Mouse (Mus musculus) olfactory bulb, adult 2 months (tissue): ENCODE data around the gene Parp1. TPM values are rescaled to one million over a fixed set of nuclear protein-coding genes. Genes with fewer than 3 reads are reported as not detected.
"Not testable (repeated sequence)": the region's sequence is repeated elsewhere in the genome, so short reads cannot be mapped to it uniquely, and the experiment has no call there.

Source experiments
- H3K27ac ChIP-seq: fragments of 200-500 bp; 2 replicates; pipeline ENCODE4 v1.5.1; 2012; ENCODE audit warnings: low read depth, low read length; ENCODE audit not compliant: insufficient read depth
- H3K4me1 ChIP-seq: fragments of 200-500 bp; 2 replicates; pipeline ENCODE4 v1.6.1; 2012; ENCODE audit warnings: low read length; ENCODE audit not compliant: control insufficient read depth, insufficient read depth
- H3K4me3 ChIP-seq: fragments of 200-500 bp; 2 replicates; pipeline ENCODE4 v1.5.1; 2012; ENCODE audit warnings: mild to moderate bottlenecking, low read depth, low read length, moderate library complexity; ENCODE audit not compliant: insufficient read depth
- CTCF ChIP-seq: fragments of 200-500 bp; IDR thresholded peaks from 2 replicates; pipeline ENCODE4 v1.5.1; 2012; ENCODE audit warnings: low read depth, mild to moderate bottlenecking, low read length, moderate library complexity; ENCODE audit not compliant: insufficient read depth
- POLR2A ChIP-seq: fragments of 200-500 bp; IDR thresholded peaks from 2 replicates; pipeline ENCODE4 v1.6.1; 2012; ENCODE audit warnings: mild to moderate bottlenecking, low read depth, low read length, moderate library complexity; ENCODE audit not compliant: insufficient read depth
- WGBS: fragments of 180-500 bp; shearing (Covaris S2); methylation state at CpG from one replicate; pipeline ENCODE4 v1.1.7; 2018; 5-methylcytosine and 5-hydroxymethylcytosine counted together
- polyA plus RNA-seq: library from polyadenylated mRNA; stranded (reverse); fragments of >200 nt; gene quantifications from 2 replicates; pipeline ENCODE4 v1.2.4, GENCODE M21; 2012; ENCODE audit warnings: low replicate concordance; ENCODE audit not compliant: missing spikeins, insufficient read depth, insufficient read length

Parp1 gene
- polyA plus RNA-seq, 1 experiment: not detected

DNA sequence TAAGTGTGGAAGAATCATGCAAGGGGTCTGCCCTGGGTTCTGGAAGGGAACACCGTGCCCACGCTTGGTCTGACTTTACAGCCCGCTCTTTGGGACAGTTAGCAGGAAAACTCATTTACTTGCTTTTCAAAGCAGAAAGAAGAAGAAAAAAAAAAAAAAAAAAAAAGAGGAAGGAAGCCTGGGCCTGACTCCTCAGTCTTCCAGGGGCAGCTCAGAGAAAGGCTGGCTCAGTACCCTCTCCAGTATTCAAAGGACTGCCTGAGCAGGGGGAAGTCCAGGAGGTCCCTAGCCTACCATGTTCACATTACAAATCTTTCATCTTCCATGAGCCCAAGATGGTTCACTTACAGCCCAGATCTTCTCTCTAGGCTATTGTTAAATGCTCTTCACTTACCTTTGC is 48.0 kb downstream of the Parp1 start:
- Histone ChIP-seq H3K4me3 (no peak overlapping the region), H3K4me1 (no peaks in the 10 kb centered on the region), H3K27ac (no peak overlapping the region)
- TF ChIP-seq CTCF (no peak), POLR2A (no peak)
- WGBS: 94% methylated on average over 3 of the region's 3 CpGs

DNA sequence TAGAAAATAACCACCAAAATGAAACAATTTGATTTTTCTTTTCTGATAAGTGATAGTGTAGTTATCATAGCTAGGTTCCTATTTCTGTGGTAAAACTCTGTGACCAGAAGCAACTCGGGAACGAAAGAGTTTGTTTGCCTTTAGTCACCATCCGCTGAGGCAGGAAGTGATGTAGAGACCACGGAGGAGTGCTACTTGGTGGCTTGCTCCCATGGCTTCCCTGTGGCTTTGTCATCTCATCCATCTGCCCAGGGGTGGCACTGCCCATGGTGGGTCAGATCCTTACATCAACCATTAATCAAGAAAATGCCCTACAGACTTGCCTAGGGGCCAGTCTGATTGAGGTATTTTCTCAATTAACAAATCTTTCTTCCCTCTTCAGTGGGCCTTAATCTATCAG is 53.7 kb downstream of the Parp1 start:
- Histone ChIP-seq H3K27ac (no peak overlapping the region), H3K4me1 (no peaks in the 10 kb centered on the region), H3K4me3 (no peak overlapping the region)
- no peak for TF ChIP-seq CTCF
- TF ChIP-seq POLR2A: no peak
- WGBS: 88% methylated on average over 4 of the region's 4 CpGs

DNA sequence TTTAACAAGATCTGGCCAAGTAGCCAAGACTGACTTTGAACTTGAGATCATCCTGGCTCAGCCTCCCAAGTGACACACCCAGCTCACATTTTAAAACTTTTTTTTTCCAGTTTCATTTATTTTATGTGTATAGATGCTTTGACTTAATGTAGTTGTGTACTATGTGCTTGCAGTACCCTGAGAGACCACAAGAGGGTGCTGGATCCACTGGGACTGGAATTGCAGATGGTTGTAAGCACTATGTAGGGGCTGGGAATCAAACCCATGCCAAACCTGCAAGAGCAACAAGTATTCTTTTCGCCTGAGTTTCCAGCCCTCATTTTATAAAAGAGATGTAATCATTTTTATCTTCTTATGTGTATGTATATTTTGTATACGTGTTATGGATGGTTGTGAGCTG is 55.2 kb downstream of the Parp1 start:
- Histone ChIP-seq H3K27ac (no peak overlapping the region), H3K4me1 (no peaks in the 10 kb centered on the region), H3K4me3 (no peak overlapping the region)
- 85% methylated on average over 2 of the region's 2 CpGs for WGBS
- TF ChIP-seq POLR2A (no peak), CTCF (no peak)

DNA sequence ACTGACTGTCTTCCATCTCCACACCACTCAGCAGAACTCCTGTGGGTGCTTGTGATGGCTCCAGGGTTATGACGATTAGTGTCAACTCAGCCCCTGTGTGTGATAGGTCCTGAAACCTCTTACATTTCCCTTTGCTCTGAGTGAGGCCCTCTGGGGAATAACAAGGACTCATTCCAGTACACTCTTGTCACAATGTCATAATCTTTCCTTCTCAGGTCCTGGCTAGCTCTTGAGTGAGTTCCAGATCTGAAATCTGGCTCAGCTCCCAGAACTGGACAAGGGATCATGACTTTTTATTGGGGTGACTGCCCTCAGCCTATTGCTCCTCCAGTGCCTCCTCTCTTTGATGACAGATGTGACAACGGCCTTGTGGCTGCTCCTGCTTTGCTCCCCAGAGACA is 57.4 kb downstream of the Parp1 start:
- WGBS: 80% methylated on average over 2 of the region's 2 CpGs
- H3K4me3 ChIP-seq: no peak overlapping the region
- no peaks in the 10 kb centered on the region for H3K4me1 ChIP-seq
- no peak overlapping the region for H3K27ac ChIP-seq
- TF ChIP-seq CTCF: no peak
- TF ChIP-seq POLR2A: no peak

DNA sequence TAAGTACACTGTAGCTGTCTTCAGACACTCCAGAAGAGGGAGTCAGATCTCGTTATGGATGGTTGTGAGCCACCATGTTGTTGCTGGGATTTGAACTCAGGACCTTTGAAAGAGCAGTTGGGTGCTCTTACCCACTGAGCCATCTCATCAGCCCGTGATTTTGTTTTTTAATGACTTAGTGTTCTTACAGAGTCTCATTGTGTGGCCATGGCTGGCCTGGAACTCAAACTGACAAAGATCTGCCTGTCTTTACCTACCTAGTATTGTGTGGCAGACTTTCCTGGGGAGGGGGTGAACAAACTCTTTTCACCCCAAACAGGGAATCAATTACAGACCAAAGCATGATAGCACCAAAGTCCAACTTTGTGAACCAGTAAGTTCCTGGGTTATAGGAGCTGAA is 69.1 kb downstream of the Parp1 start:
- H3K4me1 ChIP-seq, H3K4me3 ChIP-seq, H3K27ac ChIP-seq: not testable (repeated sequence)
- 80% methylated on average over 2 of the region's 2 CpGs for WGBS

DNA sequence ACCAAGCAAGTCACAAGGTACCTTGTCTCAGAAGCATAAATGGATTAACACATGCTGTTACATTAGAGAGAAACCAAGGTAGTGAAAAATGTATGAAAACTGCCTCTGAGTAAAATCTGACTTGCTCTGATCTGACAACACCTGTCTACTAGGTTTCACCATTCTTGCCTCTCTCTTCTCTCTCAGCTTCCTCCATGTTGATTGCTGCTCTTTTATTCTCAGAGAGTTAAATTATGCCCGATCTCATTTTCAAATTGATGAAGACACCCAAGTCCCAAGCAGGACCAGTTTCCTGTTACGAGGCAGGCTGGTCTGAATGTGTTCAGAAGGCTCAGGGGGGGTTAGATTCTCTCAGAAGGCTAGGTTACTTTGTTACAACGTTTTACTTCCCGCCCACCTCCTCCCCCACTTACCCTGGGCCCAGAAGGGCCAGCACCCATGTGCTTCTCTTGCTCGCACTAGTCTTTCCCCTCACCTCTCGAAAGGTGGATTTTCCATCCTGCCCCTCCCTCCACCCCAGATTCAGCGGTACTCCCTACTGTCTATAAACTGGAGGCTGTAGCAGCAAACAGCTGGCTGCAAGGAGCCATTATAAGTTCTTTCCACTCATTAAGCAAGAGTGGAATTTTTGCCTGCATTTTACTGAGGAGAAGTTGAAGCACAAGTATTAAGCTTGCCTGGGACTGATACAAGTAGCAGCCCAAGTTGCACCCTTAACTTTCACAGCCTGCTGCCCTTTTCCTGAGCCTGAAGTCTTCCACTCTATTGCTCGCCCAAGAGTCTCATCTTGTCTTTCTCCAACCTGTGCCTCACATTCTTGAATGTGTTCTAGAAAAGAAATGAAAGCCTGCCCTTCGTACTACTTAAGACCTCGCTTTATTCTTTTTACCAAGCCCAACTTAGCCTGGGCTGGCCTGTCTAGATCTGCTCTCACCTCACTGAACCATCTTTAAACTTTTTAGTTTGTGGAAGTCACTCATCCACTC is 71.0 kb downstream of the Parp1 start:
- 58% methylated on average over 10 of the region's 10 CpGs for WGBS
- Histone ChIP-seq H3K4me1 (peaks cover 5% of the 10 kb centered on the region), H3K4me3 (no peak overlapping the region), H3K27ac (no peak overlapping the region)
- TF ChIP-seq CTCF (no peak), POLR2A (no peak)

DNA sequence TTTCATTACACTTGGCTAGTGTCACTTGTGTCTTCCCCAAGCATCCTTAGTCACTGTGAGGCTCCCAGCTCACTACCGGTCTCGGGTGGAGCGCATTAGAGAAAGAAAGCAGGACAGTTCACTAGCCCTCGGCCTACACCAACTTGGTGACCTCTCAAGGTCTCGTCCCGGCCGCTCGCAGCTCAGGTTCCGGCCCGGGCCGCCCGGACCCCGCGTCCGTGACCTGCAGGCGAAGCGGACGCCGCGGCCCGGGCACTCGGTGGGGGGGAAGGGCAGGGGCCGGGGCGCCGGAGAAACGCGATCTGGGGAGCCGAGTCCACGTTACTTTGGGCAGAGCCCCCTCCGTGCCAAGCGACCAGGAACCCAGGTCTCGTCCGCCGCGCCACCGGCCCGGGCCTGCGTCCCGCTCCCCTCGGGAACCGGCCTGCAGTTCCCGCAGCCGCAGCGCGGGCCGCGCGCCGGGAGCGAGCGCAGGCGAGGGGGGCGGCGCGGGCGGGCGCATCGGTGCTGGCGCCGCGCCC is 71.9 kb downstream of the Parp1 start:
- WGBS: under 1% methylated on average over 60 of the region's 61 CpGs
- peak overlapping the region; percentile 91 for H3K4me3 ChIP-seq
- H3K4me1 ChIP-seq: peaks cover 5% of the 10 kb centered on the region
- TF ChIP-seq POLR2A (no peak), CTCF (no peak)
- no peak overlapping the region for H3K27ac ChIP-seq

DNA sequence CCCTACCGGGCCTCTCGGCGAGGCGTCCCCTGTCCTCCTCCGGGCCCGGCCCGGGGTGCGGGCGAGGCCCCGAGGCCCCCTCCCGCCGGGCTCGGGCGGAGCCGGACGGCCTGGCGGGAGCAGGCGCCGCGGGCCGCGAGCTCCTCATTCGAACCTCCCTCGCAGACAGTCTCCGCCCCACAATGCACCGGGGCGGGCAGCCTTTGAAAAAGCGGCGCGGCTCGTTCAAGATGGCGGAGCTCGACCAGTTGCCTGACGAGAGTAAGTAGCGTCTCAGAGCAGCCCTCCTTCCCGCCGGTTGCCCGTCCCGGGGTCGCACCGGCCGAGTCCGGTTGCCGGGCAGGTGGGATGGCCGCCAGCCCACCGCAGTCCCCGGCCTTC is 72.4 kb downstream of the Parp1 start, which contains the start of gene Lin9:
Gene Lin9 (plus strand): TSS at position 14 of the 381 bp plus-strand sequence.
- under 1% methylated on average over 47 of the region's 47 CpGs for WGBS
- Histone ChIP-seq H3K4me1 (peaks cover 5% of the 10 kb centered on the region), H3K4me3 (peak within 1 kb of the TSS; percentile 91), H3K27ac (no peak within 1 kb of the TSS)
- TF ChIP-seq POLR2A (no peak; the same call in 1 of the 2 replicates), CTCF (no peak)

DNA sequence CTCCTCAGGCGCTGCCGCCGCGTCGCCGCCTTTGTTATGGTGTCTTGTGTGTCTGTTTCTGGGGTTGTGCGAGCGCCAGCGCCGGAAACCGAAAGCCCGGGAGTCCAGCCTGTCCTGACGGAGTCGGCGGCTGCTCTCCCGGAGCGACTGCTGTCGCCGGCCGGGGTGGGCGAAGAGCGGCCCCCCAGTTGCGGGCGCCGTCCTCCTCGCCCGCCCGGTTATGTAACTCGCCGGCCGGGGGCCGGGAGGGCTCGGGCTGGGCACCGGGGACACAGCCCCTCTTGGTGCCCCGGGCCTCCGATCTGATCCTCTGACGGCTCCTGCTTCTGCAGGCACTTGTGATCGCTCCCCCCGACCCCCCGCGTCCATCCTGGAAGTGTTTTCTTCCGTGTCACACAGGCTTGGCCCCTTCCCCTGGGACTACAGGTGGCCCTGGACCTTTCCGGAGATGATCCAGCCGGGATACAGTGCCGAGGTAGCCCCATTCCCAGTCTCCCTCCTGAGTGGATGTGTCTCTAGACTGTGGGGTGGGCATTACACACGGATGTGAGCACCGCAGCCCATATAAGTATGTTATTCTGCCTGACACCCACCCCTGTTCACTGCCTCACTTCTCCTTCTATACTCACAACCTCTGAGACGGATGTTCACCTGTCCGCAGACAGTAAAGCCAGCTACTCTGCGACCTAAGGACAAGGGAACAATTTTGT is 72.9 kb downstream of the Parp1 start:
- Histone ChIP-seq H3K27ac (no peak overlapping the region), H3K4me1 (peaks cover 5% of the 10 kb centered on the region), H3K4me3 (peak overlapping the region; percentile 91)
- TF ChIP-seq POLR2A (no peak; the same call in 1 of the 2 replicates), CTCF (no peak)
- WGBS: 3% methylated on average over 50 of the region's 50 CpGs

DNA sequence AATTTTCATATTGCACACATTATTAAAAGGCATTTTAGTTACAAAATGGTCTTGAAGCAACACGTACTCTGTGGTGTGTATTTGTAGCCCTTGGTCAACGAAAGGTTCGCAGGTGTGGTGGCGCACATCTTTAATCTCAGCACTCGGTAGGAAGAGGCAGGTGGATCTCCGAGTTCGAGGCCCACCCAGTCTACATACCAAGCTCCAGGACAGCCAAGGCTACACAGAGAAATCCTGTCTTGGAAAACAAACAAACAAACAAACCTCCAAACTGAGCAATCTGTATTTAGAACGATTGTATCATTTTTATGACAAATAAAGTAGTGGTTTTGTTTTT is 73.5 kb downstream of the Parp1 start:
- WGBS: 72% methylated on average over 8 of the region's 8 CpGs
- Histone ChIP-seq H3K27ac (no peak overlapping the region), H3K4me3 (no peak overlapping the region), H3K4me1 (peaks cover 5% of the 10 kb centered on the region)
- no peak for TF ChIP-seq CTCF
- no peak for TF ChIP-seq POLR2A

Other genes with a start within 250 kb of the Parp1 start
- gene Itpkb, start 238.4 kb upstream of the Parp1 start, polyA plus RNA-seq: 73.3 and 86.9 TPM in 2 replicates
- not detected in 2 replicates for gene Stum, start 85.4 kb upstream of the Parp1 start, polyA plus RNA-seq
- gene Lin9, start 72.2 kb downstream of the Parp1 start, polyA plus RNA-seq: not detected in 2 replicates
- not detected in 2 replicates for gene Mixl1, start 128.1 kb downstream of the Parp1 start, polyA plus RNA-seq
- not detected in 2 replicates for gene Acbd3, start 157.1 kb downstream of the Parp1 start, polyA plus RNA-seq
- 812 TPM in 1 of 2 replicates, not detected in the other for gene H3f3a, start 245.0 kb downstream of the Parp1 start, polyA plus RNA-seq